Mouse (Mus musculus): Measurements from ENCODE around the gene Odaph. TPM values are rescaled to one million over a fixed set of nuclear protein-coding genes. Genes with fewer than 3 reads are reported as not detected.

The Odaph gene
- polyA plus RNA-seq, 1 experiment from 2014 or later = not detected

DNA sequence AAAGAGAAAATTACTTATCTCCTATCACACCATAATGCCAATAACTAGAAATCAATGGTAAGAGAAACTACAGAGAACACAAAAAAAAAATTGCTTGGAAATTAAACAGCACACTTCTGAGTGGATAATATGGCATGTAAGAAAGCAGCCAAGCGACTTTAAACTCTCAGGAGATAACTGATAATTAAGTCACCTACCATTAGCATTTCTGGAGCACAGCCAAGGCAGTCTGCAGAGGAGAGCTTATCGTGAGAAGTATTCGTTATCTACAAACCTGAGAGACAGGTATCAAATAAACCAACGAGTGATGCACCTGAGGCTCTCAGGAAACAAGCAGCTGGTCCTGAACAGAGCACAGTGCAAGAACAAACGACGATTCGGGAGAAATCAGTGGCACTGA lies 24.5 kb downstream of the Odaph start:
- H3K4me2 ChIP-seq = no peak overlapping the region
- no peak for TF ChIP-seq CTCF (IDR thresholded peaks at IDR 0.05; ENCODE audit: low read depth)
- no peaks in the 10 kb centered on the region for H3K9me3 ChIP-seq (ENCODE audit: low read depth, low read length)
- no peak overlapping the region for H3K9ac ChIP-seq
- no peaks in the 10 kb centered on the region for H3K27me3 ChIP-seq (ENCODE audit: insufficient read depth, low read length)
- ATAC-seq (ENCODE audit: insufficient read depth) = no peak
- no peak for DNase-seq
- no peaks in the 10 kb centered on the region for H3K36me3 ChIP-seq (ENCODE audit: insufficient read depth)
- H3K27ac ChIP-seq (ENCODE audit: low read depth) = no peak overlapping the region
- no peaks in the 10 kb centered on the region for H3K4me1 ChIP-seq (ENCODE audit: insufficient read depth)
- no peak overlapping the region for H3K4me3 ChIP-seq (ENCODE audit: low read depth, low read length)
- WGBS = 50% methylated on average over 7 of the region's 7 CpGs

DNA sequence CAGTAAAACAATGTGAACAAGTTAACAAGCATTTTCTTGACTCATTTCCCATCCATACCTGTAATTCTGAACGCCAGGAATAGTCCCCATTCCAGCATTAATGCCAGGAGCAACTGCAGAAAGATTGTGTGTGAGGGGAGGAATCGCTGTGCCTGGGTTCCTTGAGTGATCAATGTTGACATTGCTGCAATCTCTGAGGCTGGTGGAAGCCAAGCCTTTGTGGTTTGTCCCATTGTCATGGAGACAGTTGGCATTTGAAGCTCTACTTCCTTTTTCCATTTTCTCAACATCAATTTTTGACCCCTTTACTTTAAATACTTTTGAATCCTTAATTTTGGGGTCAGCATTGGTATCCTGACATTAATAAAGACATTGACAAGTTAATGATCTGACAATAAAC lies 32.7 kb downstream of the Odaph start:
- Histone ChIP-seq H3K27ac (ENCODE audit: low read depth) (no peak overlapping the region), H3K4me1 (ENCODE audit: insufficient read depth) (no peaks in the 10 kb centered on the region), H3K9me3 (ENCODE audit: low read depth, low read length) (no peaks in the 10 kb centered on the region), H3K27me3 (ENCODE audit: insufficient read depth, low read length) (no peaks in the 10 kb centered on the region), H3K4me2 (no peak overlapping the region), H3K9ac (no peak overlapping the region), H3K4me3 (ENCODE audit: low read depth, low read length) (no peak overlapping the region), H3K36me3 (ENCODE audit: insufficient read depth) (no peaks in the 10 kb centered on the region)
- TF ChIP-seq CTCF (IDR thresholded peaks at IDR 0.05; ENCODE audit: low read depth) = no peak
- ATAC-seq (ENCODE audit: insufficient read depth) (no peak), DNase-seq (no peak)
- WGBS = 55% methylated on average over 2 of the region's 2 CpGs

DNA sequence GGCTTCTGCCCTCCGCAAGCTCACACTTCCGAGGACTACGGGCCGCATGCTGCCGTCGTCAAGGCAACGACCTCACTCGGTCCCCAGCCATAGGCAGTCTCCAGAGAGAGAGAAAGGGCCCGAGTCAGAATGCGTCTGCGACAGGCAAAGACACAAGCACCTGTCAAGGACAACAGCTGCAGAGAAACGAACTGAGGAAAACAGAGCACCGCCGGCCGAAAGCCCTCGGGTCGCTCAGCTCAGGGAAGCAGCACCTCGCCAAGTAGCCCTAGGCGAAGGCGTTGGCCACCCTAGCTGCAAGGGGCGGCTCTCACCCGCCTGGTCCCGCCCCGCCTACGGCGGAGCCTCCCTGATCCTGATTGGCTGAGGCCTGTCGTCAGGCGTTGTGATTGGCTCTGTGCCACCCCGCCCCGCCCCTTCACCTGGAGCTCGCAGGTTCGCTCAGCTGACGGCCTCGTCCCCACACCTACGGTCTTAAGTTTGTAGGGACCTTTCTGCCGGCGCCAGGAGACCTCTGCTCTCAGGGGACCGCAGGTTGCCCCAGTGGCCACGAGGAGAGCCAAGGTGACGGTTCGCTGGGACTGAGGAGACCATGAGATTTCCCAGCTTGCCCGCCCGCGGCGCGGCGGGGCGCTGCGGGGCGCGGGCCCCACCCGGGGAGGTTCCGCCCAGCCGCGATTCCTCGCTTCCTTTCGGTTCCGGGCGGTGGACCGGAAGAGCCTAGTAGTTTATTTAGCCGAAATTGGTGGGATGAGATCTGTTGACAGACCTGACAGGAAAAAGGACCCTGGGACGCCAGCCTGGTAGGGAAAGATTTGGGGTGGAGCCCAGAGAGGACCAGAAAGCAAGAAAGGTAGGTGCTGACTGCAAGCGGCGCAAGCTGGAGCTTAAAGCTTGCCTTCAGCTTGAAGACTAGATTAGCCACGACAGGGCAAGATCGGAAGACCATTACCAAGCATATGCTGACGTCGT lies 55.4 kb downstream of the Odaph start:
- WGBS = under 1% methylated on average over 68 of the region's 68 CpGs
- peak; percentile 99 for ATAC-seq (ENCODE audit: insufficient read depth)
- peak; percentile 90 for DNase-seq
- peak overlapping the region; percentile 61 for H3K9ac ChIP-seq
- H3K9me3 ChIP-seq (ENCODE audit: low read depth, low read length) = no peaks in the 10 kb centered on the region
- no peak overlapping the region for H3K27ac ChIP-seq (ENCODE audit: low read depth)
- H3K4me2 ChIP-seq = peak overlapping the region; percentile 95
- H3K27me3 ChIP-seq (ENCODE audit: insufficient read depth, low read length) = peaks cover 5% of the 10 kb centered on the region; the same call in 1 of the 2 replicates
- peak overlapping the region; percentile 70 for H3K4me3 ChIP-seq (ENCODE audit: low read depth, low read length)
- H3K36me3 ChIP-seq (ENCODE audit: insufficient read depth) = no peaks in the 10 kb centered on the region
- H3K4me1 ChIP-seq (ENCODE audit: insufficient read depth) = no peaks in the 10 kb centered on the region
- no peak for TF ChIP-seq CTCF (IDR thresholded peaks at IDR 0.05; ENCODE audit: low read depth)

DNA sequence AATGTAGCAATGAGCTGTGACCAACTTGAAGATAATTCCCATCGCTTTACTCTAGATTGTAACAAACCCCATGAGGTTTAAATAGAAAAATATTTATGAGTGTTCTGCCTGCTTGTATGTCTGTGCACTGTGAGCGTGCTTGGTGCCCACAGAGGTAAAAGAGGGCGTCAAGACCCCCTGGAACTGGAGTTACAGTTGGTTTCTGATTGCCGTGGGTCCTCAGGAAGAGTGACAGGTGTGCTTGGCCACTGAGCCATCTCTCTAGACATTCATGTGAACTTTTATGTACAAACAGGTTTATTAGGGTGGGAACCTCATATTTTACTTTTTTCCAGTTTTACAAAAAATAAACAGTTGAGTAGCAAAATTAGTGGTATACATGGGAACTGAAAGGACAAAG lies 56.5 kb downstream of the Odaph start, which contains the start of gene Cdkl2:
TSS of gene Cdkl2 (minus strand) at position 101 of the 400 bp plus-strand sequence.
- peak within 1 kb of the TSS; percentile 95 for H3K4me2 ChIP-seq
- DNase-seq (no peak), ATAC-seq (ENCODE audit: insufficient read depth) (no peak)
- peak within 1 kb of the TSS; percentile 61 for H3K9ac ChIP-seq
- H3K4me1 ChIP-seq (ENCODE audit: insufficient read depth) = no peaks in the 10 kb centered on the region
- H3K4me3 ChIP-seq (ENCODE audit: low read depth, low read length) = peak within 1 kb of the TSS; percentile 70
- no peaks in the 10 kb centered on the region for H3K36me3 ChIP-seq (ENCODE audit: insufficient read depth)
- H3K27me3 ChIP-seq (ENCODE audit: insufficient read depth, low read length) = peaks cover 5% of the 10 kb centered on the region; the same call in 1 of the 2 replicates
- no peak within 1 kb of the TSS for H3K27ac ChIP-seq (ENCODE audit: low read depth)
- no peaks in the 10 kb centered on the region for H3K9me3 ChIP-seq (ENCODE audit: low read depth, low read length)
- 64% methylated on average over 4 of the region's 4 CpGs for WGBS
- no peak for TF ChIP-seq CTCF (IDR thresholded peaks at IDR 0.05; ENCODE audit: low read depth)

Other genes starting within 250 kb of the Odaph start
- 48.1 and 49.8 TPM in 2 replicates for gene Rchy1, start 24.4 kb upstream of the Odaph start, polyA plus RNA-seq (2014; fragmentation: Nextera tagmentation; extraction: Ambion mirVana)
- gene Cdkl2, start 56.4 kb downstream of the Odaph start, polyA plus RNA-seq (2014; fragmentation: Nextera tagmentation; extraction: Ambion mirVana) = 1.5 and 1.6 TPM in 2 replicates
- 165 and 166 TPM in 2 replicates for gene G3bp2, start 96.2 kb downstream of the Odaph start, polyA plus RNA-seq (2014; fragmentation: Nextera tagmentation; extraction: Ambion mirVana)
- 27.8 and 28.1 TPM in 2 replicates for gene Uso1, start 150.5 kb downstream of the Odaph start, polyA plus RNA-seq (2014; fragmentation: Nextera tagmentation; extraction: Ambion mirVana)
- gene U90926, start 227.9 kb downstream of the Odaph start, polyA plus RNA-seq (2014; fragmentation: Nextera tagmentation; extraction: Ambion mirVana) = not detected in 2 replicates

Measured in lung, embryonic 14.5 days (tissue).